Mouse (Mus musculus) right cerebral cortex, postnatal 25 days (tissue): ENCODE data around the gene Nab2.

Experiments
- DNase-seq: peaks from one replicate; pipeline ENCODE4 v3.0.0; 2022

Nab2 gene

DNA sequence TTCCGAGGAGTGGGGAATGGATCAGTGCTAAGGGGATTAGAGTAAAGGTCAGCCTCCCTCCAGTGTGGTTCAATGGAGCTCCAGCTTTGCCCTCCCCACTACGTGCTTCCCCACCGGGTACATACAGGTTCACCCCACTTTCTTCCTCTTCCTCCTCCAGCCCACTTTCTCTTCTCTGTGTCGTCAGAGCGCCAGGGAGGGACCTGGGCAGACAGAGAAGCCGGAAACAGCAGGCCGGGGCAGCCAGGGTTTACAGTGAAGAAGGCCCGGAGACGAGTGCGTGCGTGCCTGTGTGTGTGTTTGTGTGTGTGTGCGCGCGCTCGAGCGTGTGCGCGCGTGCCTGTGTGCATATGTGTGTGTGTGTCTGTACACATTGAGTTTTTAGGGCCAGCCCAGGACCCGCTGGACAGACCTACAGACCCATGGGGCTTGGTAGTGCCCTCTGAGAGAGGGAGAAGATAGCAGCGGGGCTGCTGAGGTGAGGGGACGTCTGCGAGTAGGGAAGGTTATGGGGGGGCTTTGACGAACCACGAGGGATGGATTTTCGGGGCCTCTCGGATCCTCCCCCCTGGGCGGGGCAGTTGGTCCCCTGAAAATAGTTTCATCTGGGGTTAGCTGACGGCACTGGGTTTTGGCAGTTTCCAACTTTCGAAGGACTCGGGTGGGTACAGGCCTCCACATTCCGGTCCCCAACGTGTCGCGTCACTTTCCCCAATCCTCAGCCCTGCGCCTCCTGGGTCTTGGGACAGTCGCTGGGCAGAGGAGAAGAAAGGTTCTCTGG, 25.4 kb downstream of the Nab2 start, which contains the start of gene Stat6:
Gene Stat6 (plus strand): TSS at position 215 of the 781 bp plus-strand sequence.
- DNase-seq, result peak; percentile 34

DNA sequence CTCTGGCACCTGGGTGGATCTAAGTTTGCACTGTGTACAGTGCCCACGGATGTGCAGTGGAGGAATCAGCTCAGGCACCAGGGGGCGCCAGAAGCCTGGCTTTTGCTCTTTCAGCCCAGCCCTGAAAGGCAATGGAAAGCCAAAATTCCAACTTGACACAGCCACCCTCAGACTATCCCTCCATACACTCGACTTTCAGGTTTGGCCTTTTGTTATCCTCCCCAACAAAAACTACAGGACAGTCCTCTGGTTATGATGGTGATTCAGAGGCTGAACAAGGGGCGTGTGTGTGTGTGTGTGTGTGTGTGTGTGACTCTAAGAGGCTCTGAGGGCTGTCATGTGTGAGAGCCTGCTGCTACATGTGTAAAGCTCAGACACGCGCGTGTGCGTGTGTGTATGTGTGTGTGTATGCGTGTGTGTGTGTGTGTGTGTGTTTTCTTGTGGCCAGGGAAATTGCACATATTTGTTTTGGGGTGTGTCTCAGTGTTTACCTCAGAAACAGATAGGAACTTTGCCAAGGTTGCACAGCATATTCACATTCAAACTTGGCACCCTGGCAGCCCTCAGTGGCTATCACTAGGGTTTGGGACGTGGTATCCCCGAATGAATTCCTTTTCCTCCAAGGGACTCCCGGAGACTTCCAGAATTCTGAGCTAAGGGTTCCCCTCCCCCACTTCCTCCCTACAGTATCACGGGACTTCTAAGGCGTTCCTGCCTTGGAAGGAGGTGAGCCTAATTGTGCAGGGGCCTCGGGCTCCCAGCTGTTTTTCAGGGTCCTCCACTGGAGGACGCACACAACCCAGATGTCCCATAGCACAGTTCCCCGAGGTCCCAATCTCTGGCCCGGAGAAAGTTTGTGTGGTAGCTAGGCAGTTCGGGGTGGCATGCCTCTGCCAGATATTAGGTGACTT, 26.3 kb downstream of the Nab2 start:
- peak; percentile 80 for DNase-seq

DNA sequence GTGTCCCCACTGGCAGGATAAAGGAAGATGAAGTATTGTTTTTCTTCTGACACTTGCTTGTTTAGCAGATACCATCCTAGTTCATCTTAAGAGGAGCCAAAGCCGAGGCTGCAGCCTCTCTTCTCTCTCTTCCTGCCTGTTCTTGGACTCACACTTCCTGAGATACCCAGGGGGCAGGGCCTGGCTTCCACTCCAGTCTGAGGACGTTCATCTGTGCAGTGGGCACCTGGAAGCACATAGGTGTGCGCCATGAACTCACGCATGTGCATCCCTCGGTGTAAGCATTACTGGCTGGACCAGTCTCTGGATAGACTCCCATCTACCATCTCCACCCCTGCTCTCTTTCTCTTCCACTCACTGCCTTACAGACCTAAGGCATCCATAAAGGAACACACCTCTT, 27.9 kb downstream of the Nab2 start:
- no peak for DNase-seq

DNA sequence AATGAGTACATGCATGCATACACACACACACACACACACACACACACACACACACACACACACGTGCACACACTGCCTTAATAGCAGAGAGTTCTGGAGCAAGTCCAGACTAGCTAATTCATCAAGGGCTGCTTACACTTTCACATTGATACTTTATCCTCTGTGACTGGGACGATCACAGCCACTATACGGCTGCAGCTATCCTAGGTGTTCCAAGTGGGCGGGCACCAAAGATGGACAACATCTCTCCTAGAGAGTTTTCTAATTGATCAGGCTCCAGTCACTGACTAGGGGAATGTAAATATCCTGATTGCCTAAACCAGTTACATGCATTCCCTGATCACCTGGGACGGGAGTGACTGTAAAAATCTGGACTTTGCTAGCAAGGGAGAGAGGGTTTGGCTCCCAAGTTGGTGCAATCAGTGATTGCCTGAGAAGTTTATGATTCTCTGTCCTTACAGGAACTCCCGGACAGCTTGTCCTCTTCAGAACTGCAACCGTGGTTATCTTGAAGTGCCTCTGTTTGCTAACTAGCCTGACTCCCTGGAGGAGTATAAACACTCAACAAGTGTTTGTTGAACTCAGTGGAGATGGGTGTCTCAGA, 35.6 kb downstream of the Nab2 start:
- no peak for DNase-seq

DNA sequence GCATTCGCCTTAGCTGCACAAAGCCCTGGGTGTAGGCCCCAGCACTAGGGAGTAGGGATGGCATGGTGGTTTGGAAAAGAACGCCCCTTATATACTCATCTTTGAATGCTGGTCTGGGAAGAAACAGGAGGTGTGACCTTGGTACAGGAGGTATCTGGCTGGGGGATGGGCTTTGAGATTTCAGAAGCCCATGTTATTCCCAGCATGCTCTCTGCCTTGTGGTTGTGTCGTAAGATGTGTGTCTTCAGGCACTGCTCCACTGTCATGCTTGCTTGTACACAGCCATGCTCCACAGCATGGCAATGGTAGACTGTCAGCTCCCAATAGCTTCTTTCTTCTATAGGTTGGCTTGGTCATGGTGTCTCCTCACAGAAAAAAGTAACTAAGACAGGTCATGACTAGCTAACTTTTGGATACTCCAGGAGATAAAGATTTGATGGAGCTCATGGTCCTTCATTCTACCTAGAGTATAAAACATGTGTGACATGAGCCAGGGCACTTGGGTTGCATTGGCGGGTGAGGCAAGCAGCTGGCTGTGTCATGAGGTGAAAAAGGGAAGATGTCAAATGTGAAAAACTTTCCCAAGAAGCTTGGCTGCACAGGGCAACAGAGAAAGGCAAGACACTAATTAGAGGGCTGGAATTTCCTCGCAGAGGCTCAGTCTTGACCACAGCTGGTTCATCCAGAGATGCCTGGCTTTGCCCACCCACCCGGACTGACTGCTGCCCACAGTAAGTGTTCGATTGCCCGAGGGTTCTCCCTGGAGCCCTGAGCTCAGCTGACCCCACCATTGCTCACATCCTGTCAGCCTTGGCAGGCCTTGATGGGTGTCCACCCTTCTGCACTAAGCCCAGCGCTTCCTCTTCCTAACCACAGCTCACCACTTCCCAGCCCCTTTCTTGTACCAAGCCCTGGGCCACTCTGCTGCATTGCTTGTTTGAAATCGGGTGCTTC, 36.8 kb downstream of the Nab2 start:
- DNase-seq, result no peak

DNA sequence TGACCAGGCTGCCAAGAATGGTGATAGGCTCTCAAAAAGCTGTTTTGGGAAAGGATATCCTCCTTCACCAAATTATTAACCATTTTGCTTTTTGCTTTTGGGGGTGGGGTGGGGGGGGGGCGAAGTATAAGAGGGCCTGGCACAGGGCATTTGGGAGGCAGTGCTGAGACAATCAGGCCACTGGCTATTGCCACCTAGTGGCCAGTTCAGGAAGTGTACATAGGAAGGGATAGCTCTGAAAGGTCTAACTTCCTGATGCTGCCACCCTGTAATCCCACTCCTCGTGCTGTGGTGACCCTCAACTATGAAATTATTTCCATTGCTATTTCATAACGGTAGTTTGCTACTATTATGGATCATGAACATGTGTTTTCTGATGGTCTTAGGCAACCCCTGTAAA, 41.9 kb downstream of the Nab2 start:
- no peak for DNase-seq

DNA sequence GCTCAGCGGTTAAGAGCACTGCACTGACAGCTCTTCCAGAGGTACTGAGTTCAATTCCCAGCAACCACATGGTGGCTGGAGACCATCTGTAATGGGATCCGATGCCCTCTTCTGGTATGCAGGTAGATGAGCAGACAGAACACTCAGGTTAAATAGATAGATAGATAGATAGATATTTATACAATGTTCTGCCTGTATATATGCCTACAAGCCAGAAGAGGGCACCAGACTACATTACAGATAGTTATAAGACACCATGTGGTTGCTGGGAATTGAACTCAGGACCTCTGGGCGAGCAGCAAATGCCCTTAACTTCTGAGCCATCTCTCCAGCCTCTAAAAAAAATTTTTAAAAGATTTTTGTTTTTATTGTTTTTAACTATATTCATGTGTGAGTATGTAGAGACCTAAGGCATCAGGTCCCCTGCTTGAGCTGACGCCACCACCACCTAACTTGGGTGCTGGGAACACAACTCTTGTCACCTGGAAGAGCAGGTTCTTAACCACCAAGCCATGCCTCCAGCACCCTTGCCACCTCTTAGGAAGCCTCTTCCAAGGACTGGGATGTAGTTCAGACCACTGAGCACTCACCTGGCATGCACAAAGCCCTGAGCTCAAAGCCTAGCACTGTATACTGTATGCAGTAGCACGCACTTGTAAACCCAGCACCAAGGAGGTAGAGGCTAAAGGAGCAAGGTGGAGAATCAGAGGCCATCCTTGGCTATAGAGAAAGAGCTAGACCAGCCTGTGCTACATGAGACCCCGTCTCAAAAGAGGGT, 44.7 kb downstream of the Nab2 start:
- DNase-seq, result no peak

DNA sequence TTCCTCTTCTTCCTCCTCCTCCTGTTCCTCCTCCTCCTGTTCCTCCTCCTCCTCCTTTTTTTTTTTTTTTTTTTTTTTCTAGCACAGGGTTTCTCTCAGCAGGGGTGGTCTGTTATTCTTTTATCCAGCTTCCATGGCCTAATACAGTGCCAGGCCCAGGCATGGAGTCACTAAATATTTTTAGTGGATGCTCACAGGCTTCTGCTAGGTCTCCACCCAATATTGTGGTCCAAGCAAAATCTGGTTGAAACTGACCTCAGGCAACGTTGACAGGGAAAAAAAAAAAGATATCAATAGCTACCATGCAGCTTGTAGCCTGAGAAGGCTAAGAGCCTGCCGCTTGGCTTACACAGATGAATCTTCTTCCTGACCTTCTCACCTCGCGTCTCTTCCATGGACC, 45.7 kb downstream of the Nab2 start:
- DNase-seq, result no peak

DNA sequence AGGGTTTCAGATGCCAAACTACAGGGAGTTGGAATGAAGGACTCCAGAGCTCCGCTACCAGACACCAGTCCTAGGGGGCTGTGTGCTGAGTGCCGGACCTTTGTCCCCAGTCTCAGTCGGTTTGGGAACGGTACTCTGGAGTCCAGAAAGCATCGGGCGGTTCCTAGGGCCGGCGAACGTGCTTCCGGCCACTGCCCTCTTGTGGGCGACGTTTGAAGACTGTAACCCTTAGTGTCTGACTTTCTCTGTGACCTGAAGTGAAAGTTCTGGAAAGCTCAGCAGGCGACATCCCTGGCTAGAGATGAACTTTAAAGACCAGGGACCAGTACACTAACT, 46.3 kb downstream of the Nab2 start:
- no peak for DNase-seq

DNA sequence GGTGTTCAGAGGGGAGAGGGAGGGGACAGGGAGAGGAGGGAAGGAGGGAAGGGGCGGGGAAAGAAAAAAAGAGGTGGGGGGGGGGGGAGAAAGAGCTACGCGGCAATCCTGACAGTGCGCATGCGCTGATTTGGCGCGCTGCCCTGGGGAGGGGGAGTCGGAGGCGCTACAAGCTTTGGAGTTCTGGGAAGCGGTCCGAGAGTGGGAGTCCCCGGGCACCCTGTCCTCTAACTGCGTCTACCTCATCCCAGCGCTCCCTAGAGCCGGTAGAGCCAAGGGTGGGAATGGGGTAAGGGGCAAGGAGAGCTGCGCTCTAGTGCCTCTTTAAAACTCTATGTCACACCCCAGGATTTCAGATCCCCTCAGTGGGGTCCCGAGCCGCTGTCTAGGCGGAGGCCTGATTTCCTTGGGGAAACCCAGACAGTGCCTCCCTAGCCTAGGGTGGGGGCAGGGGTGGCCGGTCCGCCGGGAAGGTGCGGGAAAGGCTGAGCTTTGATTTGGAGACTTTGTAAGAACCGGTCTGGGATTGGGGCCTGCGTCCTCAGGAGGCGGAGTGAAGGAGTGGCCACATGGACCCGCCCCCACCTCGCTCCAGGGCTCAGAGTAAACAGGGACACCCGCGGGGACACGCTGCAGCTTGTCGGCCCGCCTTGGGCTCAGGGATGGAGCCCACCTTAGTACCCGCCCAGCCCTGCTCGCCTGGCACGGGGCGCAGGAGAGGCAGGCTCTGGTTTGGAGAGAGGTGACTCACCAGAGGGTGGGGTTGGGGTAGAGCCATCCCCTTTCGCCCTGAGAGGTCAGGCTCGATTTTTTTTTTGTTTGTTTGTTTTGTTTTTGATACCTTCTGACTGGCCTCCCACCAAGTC, 46.9 kb downstream of the Nab2 start:
- peak; percentile 89 for DNase-seq

DNA sequence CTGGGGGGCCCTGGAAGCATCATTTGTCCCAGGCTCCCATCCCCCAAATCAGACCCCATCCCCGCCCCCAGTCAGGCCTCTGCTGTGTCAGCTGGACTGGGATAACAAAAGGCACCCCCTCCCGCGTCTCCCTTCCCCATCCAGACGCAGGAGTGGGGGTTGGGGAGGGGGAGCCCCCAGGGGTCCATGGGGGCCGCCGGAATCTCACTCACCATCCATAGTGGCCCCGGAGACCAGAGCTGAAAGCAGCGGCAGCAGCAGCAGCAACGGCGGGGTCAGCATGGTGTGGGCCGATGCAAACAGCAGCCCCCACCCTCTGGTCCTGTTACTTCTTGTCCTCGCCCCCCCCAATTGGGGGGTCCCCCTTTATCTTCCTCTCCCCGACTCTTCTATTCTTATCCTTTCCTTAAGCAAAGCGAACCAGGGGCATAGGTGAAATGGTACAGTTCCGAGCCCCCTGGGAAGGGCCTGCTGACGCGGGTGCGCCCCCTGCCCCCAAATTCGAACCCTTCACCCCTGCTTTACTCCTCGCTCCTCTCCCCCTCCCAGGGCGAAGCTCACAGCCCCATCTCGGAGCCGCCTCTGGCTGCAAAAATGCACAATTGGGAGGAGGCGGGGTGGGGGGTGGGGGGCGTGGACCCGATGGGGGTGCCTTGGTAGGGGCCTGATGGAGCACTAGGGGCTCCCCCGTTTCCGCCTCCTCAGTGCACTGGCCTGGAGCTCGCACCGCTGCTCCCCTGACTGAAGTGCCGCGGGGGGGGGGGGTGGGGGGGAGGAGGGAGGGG, 47.8 kb downstream of the Nab2 start, which contains the start of gene Lrp1:
Gene Lrp1 (minus strand): TSS at position 743 of the 785 bp plus-strand sequence.
- no peak for DNase-seq

DNA sequence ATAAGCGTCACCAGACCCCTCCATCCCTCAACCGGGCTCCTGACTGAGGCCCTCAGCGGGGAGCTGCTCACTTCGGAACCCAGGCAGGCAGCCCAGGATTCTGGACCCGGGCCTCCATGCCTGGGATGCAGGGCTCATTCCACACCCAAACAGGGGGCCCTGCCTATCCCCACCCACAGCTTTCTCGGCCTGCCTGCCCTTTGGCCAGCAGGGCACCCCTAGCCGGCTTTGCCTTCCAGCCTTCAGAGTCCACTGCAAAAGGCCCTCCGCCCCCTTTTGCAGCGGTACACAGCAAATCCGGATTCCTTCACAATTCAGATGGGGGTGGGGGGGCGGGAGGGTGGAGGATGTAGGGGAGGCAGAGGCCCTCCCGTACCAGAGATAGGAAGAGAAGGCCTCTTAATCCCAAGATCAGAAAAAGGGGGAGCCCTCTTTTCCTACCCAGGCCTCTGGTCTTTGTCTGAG, 48.4 kb downstream of the Nab2 start:
- no peak for DNase-seq

DNA sequence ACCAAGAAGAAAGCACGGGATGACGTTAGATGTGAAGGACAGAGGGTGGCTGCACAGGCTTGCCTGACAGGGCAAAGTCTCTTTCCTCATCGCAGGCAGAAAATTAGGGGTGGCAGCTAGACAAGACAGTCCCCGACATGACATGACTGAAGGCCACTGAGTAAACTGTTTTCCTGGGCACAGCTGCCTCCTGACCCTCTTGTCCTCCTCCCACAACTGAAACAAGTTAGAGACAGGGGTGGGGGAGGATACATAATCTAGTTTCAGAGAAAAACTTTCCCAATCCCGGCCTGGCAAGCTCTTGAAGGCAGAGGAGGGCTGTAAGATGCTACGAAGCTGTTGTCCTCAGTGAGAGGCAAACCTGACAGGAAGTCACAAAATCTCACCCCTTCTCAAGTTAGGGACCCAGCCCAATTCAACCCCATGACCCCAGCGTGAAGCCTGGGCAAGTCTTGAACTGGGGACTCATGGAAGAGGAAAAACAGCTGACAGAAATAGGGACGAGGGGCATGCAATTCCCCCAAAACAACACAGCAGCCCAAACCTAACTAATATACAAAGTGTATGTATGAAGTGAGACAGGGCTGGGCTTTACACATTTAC, 49.1 kb downstream of the Nab2 start:
- DNase-seq, result no peak

DNA sequence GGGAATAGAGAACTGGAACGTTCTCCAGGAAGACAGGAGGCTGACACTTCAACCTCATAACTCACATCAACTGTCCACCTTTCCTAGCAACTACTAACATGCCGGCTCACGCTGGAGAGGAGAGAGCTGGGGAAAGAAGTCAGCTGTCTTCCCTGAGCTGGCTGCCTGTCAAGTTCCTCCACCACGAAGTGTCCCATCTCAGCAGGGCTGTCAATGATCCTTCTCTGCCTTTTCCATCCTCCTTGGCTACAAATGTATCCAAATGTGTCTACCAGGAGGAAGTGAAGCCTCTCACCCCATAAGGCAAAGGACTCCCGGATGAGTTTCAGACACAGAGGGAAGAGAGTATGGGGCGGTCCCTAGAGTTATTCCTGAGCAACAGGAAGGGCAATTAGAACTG, 50.2 kb downstream of the Nab2 start:
- no peak for DNase-seq

DNA sequence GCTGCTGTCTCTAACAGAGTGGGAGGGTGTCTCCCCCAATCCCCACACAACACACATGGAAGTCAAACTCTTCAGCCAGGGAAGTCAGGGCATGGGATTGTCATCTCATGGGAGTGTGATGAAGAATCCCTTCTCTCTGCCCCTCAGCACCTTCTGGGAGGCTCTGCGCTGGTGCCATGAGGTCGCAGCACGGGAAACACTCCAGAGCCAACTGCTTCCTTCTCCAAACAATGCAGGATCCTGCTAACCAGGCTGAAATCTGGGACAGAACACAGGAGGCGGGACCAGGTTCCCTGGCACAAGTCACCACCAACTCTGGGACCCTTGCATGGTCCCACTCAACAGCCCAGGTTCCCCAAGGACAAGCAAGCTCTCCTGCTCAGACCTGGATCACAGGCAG, 51.1 kb downstream of the Nab2 start:
- DNase-seq, result no peak

DNA sequence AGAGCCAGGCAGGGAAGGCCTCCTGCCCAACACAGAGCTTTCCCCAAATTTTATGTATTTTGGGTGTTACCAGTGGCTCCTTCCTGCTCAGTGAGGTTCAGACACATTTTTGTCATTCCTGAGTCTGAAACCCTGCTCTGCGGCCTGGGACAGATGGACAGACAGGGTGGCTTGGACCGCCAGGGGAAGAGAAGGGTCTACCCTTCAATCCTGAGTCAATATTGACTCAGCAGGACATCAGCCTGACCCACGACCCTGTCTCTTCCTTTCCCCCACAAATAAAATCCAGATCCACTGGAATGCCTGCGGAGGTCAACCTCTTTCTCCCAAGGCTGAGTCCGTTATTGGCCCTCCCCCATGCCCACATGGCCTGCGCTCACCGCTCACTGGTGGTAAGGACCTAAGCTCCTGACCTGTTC, 52.1 kb downstream of the Nab2 start:
- no peak for DNase-seq

DNA sequence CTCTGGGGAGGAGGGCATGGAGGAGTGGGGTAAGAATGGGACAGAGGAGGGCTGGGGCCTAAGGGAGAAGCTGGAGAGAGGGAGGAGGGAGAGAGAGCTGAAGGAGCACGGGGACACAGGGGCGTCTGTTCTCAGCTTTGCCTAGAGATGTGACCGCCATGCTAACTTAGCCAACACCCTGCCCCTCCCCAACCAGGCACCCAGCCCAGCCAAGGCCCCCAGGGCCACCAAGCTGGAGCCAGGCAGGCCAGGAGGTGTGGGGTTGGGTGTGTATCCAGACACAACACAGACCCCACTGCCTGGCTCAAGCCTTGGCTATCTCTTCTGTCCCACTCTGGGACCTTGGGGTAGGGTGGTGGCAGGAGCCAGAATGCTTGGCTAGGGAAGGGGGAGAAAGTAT, 52.8 kb downstream of the Nab2 start:
- DNase-seq, result no peak

DNA sequence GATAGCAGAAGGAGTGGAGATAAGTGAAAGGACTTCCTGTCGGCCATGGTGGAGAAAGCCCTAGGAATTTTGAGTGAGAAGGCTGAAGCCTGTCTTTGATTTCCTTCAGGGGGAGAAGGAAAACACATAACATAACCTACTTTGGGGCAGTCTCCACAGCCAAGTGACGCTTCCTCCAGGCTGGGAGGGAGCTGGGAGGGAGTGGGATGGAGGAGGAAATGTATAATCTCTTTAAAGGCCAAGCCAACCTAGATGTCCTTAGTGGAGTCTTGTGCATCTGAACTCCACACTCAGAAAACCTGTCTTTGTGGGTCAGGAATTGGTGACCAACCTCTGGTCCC, 53.4 kb downstream of the Nab2 start:
- no peak for DNase-seq
